Mouse (Mus musculus): ENCODE data around the gene Gosr1. TPM values are rescaled to one million over a fixed set of nuclear protein-coding genes. Genes with fewer than 3 reads are reported as not detected.
"Not testable (repeated sequence)": the region's sequence is repeated elsewhere in the genome, so short reads cannot be mapped to it uniquely, and the experiment has no call there.

The Gosr1 gene
- polyA plus RNA-seq, 1 experiment = 25.9 TPM

GRCm38 (mm10) chr11:76695810-76696209 lies 67.6 kb downstream of the Gosr1 start:
- 71% methylated on average over 6 of the region's 6 CpGs for WGBS

GRCm38 (mm10) chr11:76692096-76692495 lies 71.3 kb downstream of the Gosr1 start:
- no peaks in the 10 kb centered on the region for H3K4me1 ChIP-seq (replicated peaks; ENCODE audit: control insufficient read depth, insufficient read depth, low read length)
- no peaks in the 10 kb centered on the region for H3K27me3 ChIP-seq (ENCODE audit: control insufficient read depth, insufficient read depth, low read length)
- no peaks in the 10 kb centered on the region for H3K36me3 ChIP-seq (ENCODE audit: control insufficient read depth, insufficient read depth, low read length)
- H3K4me3 ChIP-seq (ENCODE audit: control insufficient read depth, insufficient read depth, low read length) = no peak overlapping the region
- TF ChIP-seq POLR2A (IDR thresholded peaks at IDR 0.05; ENCODE audit: control insufficient read depth, extremely low read depth, insufficient read depth, low read length, poor library complexity) (no peak), CTCF (IDR thresholded peaks at IDR 0.05; ENCODE audit: borderline replicate concordance, control insufficient read depth, extremely low read depth, insufficient read depth, low read length, poor library complexity) (no peak)
- WGBS = 80% methylated on average over 3 of the region's 3 CpGs
- H3K27ac ChIP-seq (ENCODE audit: control insufficient read depth, insufficient read depth, low read length) = no peak overlapping the region
- no peak for DNase-seq

More at GRCm38 (mm10) chr11:76695810-76696209, 67.6 kb downstream of the Gosr1 start:
- H3K4me3 ChIP-seq (ENCODE audit: control insufficient read depth, insufficient read depth, low read length) = no peak overlapping the region
- no peak for DNase-seq
- H3K27me3 ChIP-seq (ENCODE audit: control insufficient read depth, insufficient read depth, low read length) = no peaks in the 10 kb centered on the region
- no peak for TF ChIP-seq CTCF (IDR thresholded peaks at IDR 0.05; ENCODE audit: borderline replicate concordance, control insufficient read depth, extremely low read depth, insufficient read depth, low read length, poor library complexity)
- TF ChIP-seq POLR2A (IDR thresholded peaks at IDR 0.05; ENCODE audit: control insufficient read depth, extremely low read depth, insufficient read depth, low read length, poor library complexity) = no peak
- H3K4me1 ChIP-seq (replicated peaks; ENCODE audit: control insufficient read depth, insufficient read depth, low read length) = no peaks in the 10 kb centered on the region
- H3K36me3 ChIP-seq (ENCODE audit: control insufficient read depth, insufficient read depth, low read length) = no peaks in the 10 kb centered on the region
- no peak overlapping the region for H3K27ac ChIP-seq (ENCODE audit: control insufficient read depth, insufficient read depth, low read length)

- no peak for DNase-seq
- H3K4me3 ChIP-seq (ENCODE audit: control insufficient read depth, insufficient read depth, low read length) = no peak overlapping the region
These were observed 77.8 kb downstream of the Gosr1 start for GRCm38 (mm10) chr11:76685604-76686003.

GRCm38 (mm10) chr11:76679508-76679907 lies 83.9 kb downstream of the Gosr1 start, which contains the start of gene Trarg1:
Trarg1 (plus strand) TSS chr11:76679808.
- not testable (repeated sequence) for H3K27ac ChIP-seq (ENCODE audit: control insufficient read depth, insufficient read depth, low read length); H3K36me3 ChIP-seq (ENCODE audit: control insufficient read depth, insufficient read depth, low read length); H3K27me3 ChIP-seq (ENCODE audit: control insufficient read depth, insufficient read depth, low read length); H3K4me3 ChIP-seq (ENCODE audit: control insufficient read depth, insufficient read depth, low read length); H3K4me1 ChIP-seq (replicated peaks; ENCODE audit: control insufficient read depth, insufficient read depth, low read length); DNase-seq
- WGBS = 42% methylated on average over 7 of the region's 8 CpGs

More at GRCm38 (mm10) chr11:76685604-76686003, 77.8 kb downstream of the Gosr1 start:
- no peak overlapping the region for H3K27ac ChIP-seq (ENCODE audit: control insufficient read depth, insufficient read depth, low read length)
- H3K4me1 ChIP-seq (replicated peaks; ENCODE audit: control insufficient read depth, insufficient read depth, low read length) = no peaks in the 10 kb centered on the region
- no peak for TF ChIP-seq CTCF (IDR thresholded peaks at IDR 0.05; ENCODE audit: borderline replicate concordance, control insufficient read depth, extremely low read depth, insufficient read depth, low read length, poor library complexity)
- TF ChIP-seq POLR2A (IDR thresholded peaks at IDR 0.05; ENCODE audit: control insufficient read depth, extremely low read depth, insufficient read depth, low read length, poor library complexity) = no peak
- no peaks in the 10 kb centered on the region for H3K27me3 ChIP-seq (ENCODE audit: control insufficient read depth, insufficient read depth, low read length)
- H3K36me3 ChIP-seq (ENCODE audit: control insufficient read depth, insufficient read depth, low read length) = no peaks in the 10 kb centered on the region
- WGBS = 87% methylated on average over 2 of the region's 2 CpGs

Other genes starting within 250 kb of the Gosr1 start
- 75.0 and 79.8 TPM in 2 replicates for gene Abr, start 141.3 kb downstream of the Gosr1 start, polyA plus RNA-seq (2012; rRNA removed)
- 0.17 TPM in 1 of 2 replicates, not detected in the other for gene Bhlha9, start 91.1 kb downstream of the Gosr1 start, polyA plus RNA-seq (2012; rRNA removed)
- 2.8 and 3.4 TPM in 2 replicates for gene Trarg1, start 83.8 kb downstream of the Gosr1 start, polyA plus RNA-seq (2012; rRNA removed)
- 6.7 and 7.5 TPM in 2 replicates for gene Cpd, start 83.4 kb upstream of the Gosr1 start, polyA plus RNA-seq (2012; rRNA removed)
- 0.11 and 0.46 TPM in 2 replicates for gene Tmigd1, start 138.6 kb upstream of the Gosr1 start, polyA plus RNA-seq (2012; rRNA removed)
- gene Blmh, start 161.2 kb upstream of the Gosr1 start, polyA plus RNA-seq (2012; rRNA removed) = 22.1 and 22.7 TPM in 2 replicates
- 5.9 and 6.5 TPM in 2 replicates for gene Slc6a4, start 235.0 kb upstream of the Gosr1 start, polyA plus RNA-seq (2012; rRNA removed)

All from thymus, adult 2 months (tissue).